Mouse (Mus musculus) midbrain, embryonic 10.5 days (tissue): ENCODE results near the gene Traf7. TPM values are rescaled to one million over a fixed set of nuclear protein-coding genes. Genes with fewer than 3 reads are reported as not detected.

ENCODE experiments used
- DNase-seq: peaks from one replicate; pipeline ENCODE4 v3.0.0-alpha.2; 2017; ENCODE audit warnings: low spot score
- H3K27ac ChIP-seq: fragments of 300-500 bp; sonication (generic); replicated peaks from 2 replicates; pipeline ENCODE4 v1.5.1; 2016; ENCODE audit warnings: mild to moderate bottlenecking
- H3K27me3 ChIP-seq: fragments of 300-500 bp; sonication (generic); 2 replicates; pipeline ENCODE4 v1.6.1; 2016; ENCODE audit warnings: low read depth, mild to moderate bottlenecking; ENCODE audit not compliant: poor library complexity, severe bottlenecking
- H3K36me3 ChIP-seq: fragments of 300-500 bp; sonication (generic); 2 replicates; pipeline ENCODE4 v1.6.1; 2016; ENCODE audit warnings: mild to moderate bottlenecking, moderate library complexity
- H3K4me1 ChIP-seq: fragments of 300-500 bp; sonication (generic); 2 replicates; pipeline ENCODE4 v1.6.1; 2016
- H3K4me3 ChIP-seq: fragments of 300-500 bp; sonication (generic); 2 replicates; pipeline ENCODE4 v1.5.1; 2016; ENCODE audit warnings: mild to moderate bottlenecking, moderate library complexity
- H3K9me3 ChIP-seq: fragments of 300-500 bp; sonication (generic); replicated peaks from 2 replicates; pipeline ENCODE4 v1.6.1; 2016; ENCODE audit warnings: mild to moderate bottlenecking
- WGBS: fragments of 180-500 bp; shearing (Covaris S2); methylation state at CpG from one replicate; pipeline ENCODE4 v1.1.7; 2016; 5-methylcytosine and 5-hydroxymethylcytosine counted together
- polyA plus RNA-seq: library from polyadenylated mRNA; unstranded; fragments of >200 nt; fragmentation: Nextera tagmentation; extraction: Ambion mirVana; gene quantifications from 2 replicates; pipeline ENCODE4 v1.2.1, GENCODE M21; 2016

The Traf7 gene
- 106 and 110 TPM in 2 replicates for polyA plus RNA-seq

- peak; percentile 93 for DNase-seq
- H3K4me3 ChIP-seq: peak within 1 kb of the TSS; percentile 80
- peaks cover 62% of the 10 kb centered on the region for H3K4me1 ChIP-seq
- under 1% methylated on average over 40 of the region's 40 CpGs for WGBS
- peak within 1 kb of the TSS; percentile 90 for H3K27ac ChIP-seq
- H3K36me3 ChIP-seq: peaks cover 49% of the 10 kb centered on the region
- H3K27me3 ChIP-seq: 0 out of 2 replicates have a peak, but pooled peaks cover 3% of the 10 kb centered on the region
- H3K9me3 ChIP-seq: no peaks in the 10 kb centered on the region
Measured at GRCm38 (mm10) chr17:24527723-24528559, at the start of gene Traf7. TSS of gene Traf7 (minus strand) at chr17:24527938.

GRCm38 (mm10) chr17:24573811-24574210 is 46.1 kb upstream of the Traf7 start:
- H3K27me3 ChIP-seq: no peaks in the 10 kb centered on the region
- H3K4me1 ChIP-seq: no peaks in the 10 kb centered on the region
- 95% methylated on average over 9 of the region's 9 CpGs for WGBS
- no peak for DNase-seq
- no peak overlapping the region for H3K27ac ChIP-seq
- H3K36me3 ChIP-seq: peaks cover 97% of the 10 kb centered on the region
- no peaks in the 10 kb centered on the region for H3K9me3 ChIP-seq
- no peak overlapping the region for H3K4me3 ChIP-seq

GRCm38 (mm10) chr17:24572651-24573245 is 45.0 kb upstream of the Traf7 start:
- no peak for DNase-seq
- H3K4me1 ChIP-seq: no peaks in the 10 kb centered on the region
- no peak overlapping the region for H3K4me3 ChIP-seq
- no peaks in the 10 kb centered on the region for H3K27me3 ChIP-seq
- no peak overlapping the region for H3K27ac ChIP-seq
- 96% methylated on average over 12 of the region's 12 CpGs for WGBS
- no peaks in the 10 kb centered on the region for H3K9me3 ChIP-seq
- H3K36me3 ChIP-seq: peaks cover 96% of the 10 kb centered on the region

- no peak for DNase-seq
- Histone ChIP-seq H3K4me1 (no peaks in the 10 kb centered on the region), H3K27ac (no peak overlapping the region), H3K27me3 (no peaks in the 10 kb centered on the region), H3K9me3 (no peaks in the 10 kb centered on the region), H3K4me3 (no peak overlapping the region), H3K36me3 (peaks cover 97% of the 10 kb centered on the region)
- WGBS: 85% methylated on average over 4 of the region's 4 CpGs
Measured at GRCm38 (mm10) chr17:24569837-24570236, 42.1 kb upstream of the Traf7 start.

- H3K9me3 ChIP-seq: no peaks in the 10 kb centered on the region
- H3K4me3 ChIP-seq: no peak overlapping the region
- no peak overlapping the region for H3K27ac ChIP-seq
- H3K27me3 ChIP-seq: no peaks in the 10 kb centered on the region
- WGBS: 83% methylated on average over 8 of the region's 8 CpGs
- DNase-seq: no peak
- H3K36me3 ChIP-seq: peaks cover 76% of the 10 kb centered on the region
- H3K4me1 ChIP-seq: no peaks in the 10 kb centered on the region
Measured at GRCm38 (mm10) chr17:24567034-24567779, 39.5 kb upstream of the Traf7 start.

GRCm38 (mm10) chr17:24565792-24566191 is 38.1 kb upstream of the Traf7 start:
- no peaks in the 10 kb centered on the region for H3K4me1 ChIP-seq
- no peaks in the 10 kb centered on the region for H3K9me3 ChIP-seq
- 80% methylated on average over 3 of the region's 3 CpGs for WGBS
- no peak for DNase-seq
- no peak overlapping the region for H3K27ac ChIP-seq
- H3K27me3 ChIP-seq: no peaks in the 10 kb centered on the region
- no peak overlapping the region for H3K4me3 ChIP-seq
- H3K36me3 ChIP-seq: peaks cover 62% of the 10 kb centered on the region

- H3K4me3 ChIP-seq: no peak overlapping the region
- no peaks in the 10 kb centered on the region for H3K4me1 ChIP-seq
- no peak overlapping the region for H3K27ac ChIP-seq
- no peaks in the 10 kb centered on the region for H3K9me3 ChIP-seq
- WGBS: 91% methylated on average over 3 of the region's 3 CpGs
- DNase-seq: no peak
- no peaks in the 10 kb centered on the region for H3K27me3 ChIP-seq
- H3K36me3 ChIP-seq: peaks cover 56% of the 10 kb centered on the region
Measured at GRCm38 (mm10) chr17:24565092-24565491, 37.4 kb upstream of the Traf7 start.

GRCm38 (mm10) chr17:24564422-24564821 is 36.7 kb upstream of the Traf7 start:
- no peaks in the 10 kb centered on the region for H3K27me3 ChIP-seq
- peaks cover 49% of the 10 kb centered on the region for H3K36me3 ChIP-seq
- H3K4me3 ChIP-seq: no peak overlapping the region
- H3K27ac ChIP-seq: no peak overlapping the region
- H3K4me1 ChIP-seq: peaks cover 2% of the 10 kb centered on the region
- no peak for DNase-seq
- H3K9me3 ChIP-seq: no peaks in the 10 kb centered on the region
- 88% methylated on average over 4 of the region's 4 CpGs for WGBS

- no peaks in the 10 kb centered on the region for H3K27me3 ChIP-seq
- WGBS: 85% methylated on average over 5 of the region's 5 CpGs
- no peak overlapping the region for H3K4me3 ChIP-seq
- no peaks in the 10 kb centered on the region for H3K9me3 ChIP-seq
- DNase-seq: no peak
- peaks cover 41% of the 10 kb centered on the region for H3K36me3 ChIP-seq
- no peak overlapping the region for H3K27ac ChIP-seq
- H3K4me1 ChIP-seq: peaks cover 10% of the 10 kb centered on the region
Measured at GRCm38 (mm10) chr17:24563638-24564037, 35.9 kb upstream of the Traf7 start.

GRCm38 (mm10) chr17:24561592-24561991 is 33.9 kb upstream of the Traf7 start:
- H3K36me3 ChIP-seq: peaks cover 31% of the 10 kb centered on the region
- 90% methylated on average over 2 of the region's 2 CpGs for WGBS
- H3K4me3 ChIP-seq: no peak overlapping the region
- no peak for DNase-seq
- H3K27ac ChIP-seq: no peak overlapping the region
- H3K4me1 ChIP-seq: peaks cover 28% of the 10 kb centered on the region
- H3K9me3 ChIP-seq: no peaks in the 10 kb centered on the region
- no peaks in the 10 kb centered on the region for H3K27me3 ChIP-seq

- no peak for DNase-seq
- Histone ChIP-seq H3K27ac (no peak overlapping the region), H3K9me3 (no peaks in the 10 kb centered on the region), H3K27me3 (no peaks in the 10 kb centered on the region), H3K4me3 (no peak overlapping the region), H3K4me1 (peaks cover 28% of the 10 kb centered on the region), H3K36me3 (peaks cover 19% of the 10 kb centered on the region)
- 93% methylated on average over 5 of the region's 5 CpGs for WGBS
Measured at GRCm38 (mm10) chr17:24560301-24561028, 32.7 kb upstream of the Traf7 start.

GRCm38 (mm10) chr17:24559146-24559545 is 31.4 kb upstream of the Traf7 start:
- Histone ChIP-seq H3K27me3 (no peaks in the 10 kb centered on the region), H3K36me3 (peaks cover 8% of the 10 kb centered on the region), H3K4me1 (peaks cover 28% of the 10 kb centered on the region), H3K9me3 (no peaks in the 10 kb centered on the region), H3K4me3 (peak overlapping the region; percentile 5), H3K27ac (peak overlapping the region; percentile 86)
- WGBS: 60% methylated on average over 3 of the region's 3 CpGs
- DNase-seq: peak; percentile 23
